Mouse (Mus musculus): Measurements from ENCODE around the gene Lbh.

The Lbh gene

DNA sequence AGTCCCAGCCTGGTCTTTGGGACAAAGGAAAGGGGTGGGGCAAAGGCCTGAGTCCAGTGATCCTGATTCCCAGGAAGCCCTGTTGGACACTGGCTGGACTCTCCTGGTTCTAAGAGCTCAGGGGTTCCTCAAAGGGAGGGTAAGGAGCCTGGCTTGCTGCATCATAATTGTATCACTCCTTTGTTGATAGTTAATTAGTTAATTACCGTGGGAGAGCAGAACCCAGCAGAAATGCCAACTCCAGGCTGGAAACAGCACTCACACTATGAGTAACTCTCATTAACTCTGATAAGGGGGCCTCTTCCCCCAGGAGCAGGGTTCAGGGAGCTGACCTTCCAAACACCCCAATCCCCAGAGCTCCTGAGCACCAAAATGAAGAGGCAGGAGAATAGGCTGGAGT is 59.5 kb downstream of the Lbh start:
- DNase-seq, result no peak

DNA sequence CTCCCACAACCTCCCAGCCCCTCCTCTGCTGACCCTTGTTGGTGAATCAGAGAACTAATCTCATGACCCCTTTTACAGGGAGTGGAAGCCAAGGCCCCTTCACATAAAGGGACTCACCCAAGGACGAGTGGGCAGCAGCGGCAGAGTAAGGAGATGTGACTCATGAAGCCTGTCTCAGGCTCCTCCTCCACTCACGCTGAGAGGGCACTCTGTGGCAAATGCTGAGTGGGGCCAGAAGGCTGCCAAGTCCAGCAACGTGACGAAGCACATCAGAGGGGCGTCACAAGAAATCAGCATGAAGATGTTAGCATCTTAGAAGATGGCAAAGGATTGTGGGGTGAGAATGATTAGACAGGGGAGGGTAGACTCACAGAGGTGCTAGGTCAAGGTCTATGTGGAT is 64.1 kb downstream of the Lbh start:
- no peak for DNase-seq

DNA sequence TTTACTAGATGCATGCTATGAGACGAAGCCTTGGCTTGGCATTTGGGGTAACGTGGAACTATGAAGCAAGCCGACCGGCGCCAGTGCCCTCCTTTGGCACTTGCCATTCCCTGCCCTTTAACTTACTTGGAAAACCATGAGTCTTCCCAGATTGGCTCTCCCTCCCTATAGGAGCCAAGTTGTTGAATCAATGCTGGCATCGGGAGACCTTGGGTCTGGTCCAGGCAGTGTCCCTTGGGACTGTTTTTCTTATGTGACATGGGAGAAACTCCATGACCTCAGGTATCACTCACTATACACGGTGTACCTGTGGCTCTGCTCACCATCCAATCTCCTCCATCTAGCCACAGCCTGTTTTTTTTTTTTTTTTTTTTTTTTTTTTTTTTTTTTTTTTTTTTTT is 65.4 kb downstream of the Lbh start:
- no peak for DNase-seq

GRCm38 (mm10) chr17:72989025-72989424 is 70.9 kb downstream of the Lbh start:
- no peak for DNase-seq

Data from B cell, adult 2 months (primary cell).